Comparison of ENCODE assay signal across 20 mouse cellular contexts in genomic region chr7:88997815-88998477, GRCm38 (mm10).
DNase-seq lines count a peak whose midpoint lies in the region; ATAC-seq lines count a peak whose summit lies in the region.
"Had no signal": no experiment of that assay in that cellular context is flagged by ENCODE, and none has a peak within 500 bp of the region (broad histone marks: within the 10 kb centered on the region; RNA-seq: fewer than 3 reads in every experiment).

No protein-coding gene starts in this region.

- peak; percentile 60 for ATAC-seq in common myeloid progenitor, adult 5-6 weeks (replicated peaks; ENCODE audit: low read depth, poor library complexity, severe bottlenecking)
- ATAC-seq in megakaryocyte, adult 5-6 weeks (ENCODE audit: poor library complexity, severe bottlenecking): peak; percentile 77
- ATAC-seq: activated CD4-positive, CD25-positive, alpha-beta regulatory T cell, adult 4 months; CD4-positive, CD25-positive, alpha-beta regulatory T cell, adult 4 months; forebrain, embryonic 14.5 days; forebrain, embryonic 16.5 days; Patski had no signal

- peak; percentile 41 for DNase-seq in A20 (ENCODE audit: low read depth, low spot score)
- no peak for DNase-seq in adrenal gland, postnatal 36 days
- DNase-seq in cerebellum, adult 11-12 months: no peak
- DNase-seq in lung, postnatal 14 days: no peak
- DNase-seq: adrenal gland, adult 8-10 months; adrenal gland, postnatal 14 days; B cell, adult 2 months; cerebellum, adult 11 months; cerebellum, adult 2 months; cerebellum, adult 9-10 months; cerebellum, postnatal 10 days; cerebellum, postnatal 25 days; embryo, embryonic 11 days had no signal
